Mouse (Mus musculus): ENCODE results near the gene Zscan21. TPM values are rescaled to one million over a fixed set of nuclear protein-coding genes. Genes with fewer than 3 reads are reported as not detected.

The Zscan21 gene
- total RNA-seq, 4 experiments from 2014 or later: 14.3 to 17.0 (median 15.2) TPM

DNA sequence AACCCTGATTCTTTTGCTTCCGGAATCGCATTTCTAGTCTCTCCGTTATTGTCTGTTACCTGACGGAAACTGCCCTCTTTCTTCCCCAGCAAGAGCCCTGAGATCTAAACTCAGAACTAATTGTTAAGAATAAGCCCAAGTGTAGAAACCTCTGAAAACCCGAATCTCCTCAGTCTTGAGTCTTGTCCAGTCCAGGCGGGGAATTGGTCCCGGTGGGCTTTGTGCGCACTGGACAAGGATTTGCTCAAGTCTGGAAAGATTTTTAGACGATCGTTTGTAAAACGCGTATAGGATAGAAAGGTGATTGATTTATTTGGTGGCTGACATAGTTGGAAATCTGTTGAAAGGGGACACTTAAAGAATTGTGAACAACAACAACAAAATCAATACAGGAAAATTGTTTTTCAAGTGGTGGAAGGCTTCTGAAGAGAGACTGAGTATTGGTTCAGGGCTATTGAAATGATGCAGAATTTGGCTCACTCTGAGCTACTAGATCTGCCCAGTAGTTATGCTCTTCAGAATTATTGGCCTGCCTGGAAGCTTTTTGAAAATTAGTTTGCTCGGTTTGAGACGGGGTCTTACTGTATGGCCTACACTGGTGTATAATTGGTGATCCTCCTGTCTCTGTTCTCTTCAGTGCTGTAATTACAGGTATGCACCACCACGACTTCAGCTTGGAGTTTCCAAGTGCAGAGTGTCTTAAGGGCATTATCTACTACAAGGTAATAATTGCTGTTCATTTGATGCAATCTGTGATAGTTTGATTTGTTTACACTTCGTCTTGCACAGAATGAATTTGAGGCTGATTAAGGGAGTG lies 704 bp downstream of the Zscan21 start:
- no peak for DNase-seq (ENCODE audit: low spot score in 2 of 2)

DNA sequence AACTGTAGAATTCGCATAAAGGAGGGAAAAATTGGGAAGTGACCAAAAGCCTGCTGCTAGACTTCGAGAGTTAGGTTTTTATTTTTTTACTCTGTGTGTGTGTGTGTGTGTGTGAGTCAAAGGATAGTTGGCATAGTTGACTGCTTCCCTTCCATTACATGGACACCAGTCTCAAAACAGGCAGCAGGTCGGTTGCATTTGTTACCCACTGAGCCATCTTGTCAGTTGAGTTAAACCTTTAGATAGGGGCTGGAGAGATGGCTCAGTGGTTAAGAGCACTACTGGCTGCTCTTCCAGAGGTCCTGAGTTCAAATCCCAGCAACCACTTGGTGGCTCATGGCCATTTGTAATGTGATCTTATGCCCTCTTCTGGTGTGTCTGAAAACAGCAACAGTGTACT lies 1.3 kb downstream of the Zscan21 start:
- no peak for DNase-seq (ENCODE audit: low spot score in 2 of 2)

- DNase-seq (ENCODE audit: low spot score in 2 of 2): no peak
These were observed 15.8 kb downstream of the Zscan21 start for GRCm38 (mm10) chr5:138132425-138133064.

- no peak for DNase-seq (ENCODE audit: low spot score in 2 of 2)
These were observed 20.6 kb downstream of the Zscan21 start for GRCm38 (mm10) chr5:138137257-138137656.

DNA sequence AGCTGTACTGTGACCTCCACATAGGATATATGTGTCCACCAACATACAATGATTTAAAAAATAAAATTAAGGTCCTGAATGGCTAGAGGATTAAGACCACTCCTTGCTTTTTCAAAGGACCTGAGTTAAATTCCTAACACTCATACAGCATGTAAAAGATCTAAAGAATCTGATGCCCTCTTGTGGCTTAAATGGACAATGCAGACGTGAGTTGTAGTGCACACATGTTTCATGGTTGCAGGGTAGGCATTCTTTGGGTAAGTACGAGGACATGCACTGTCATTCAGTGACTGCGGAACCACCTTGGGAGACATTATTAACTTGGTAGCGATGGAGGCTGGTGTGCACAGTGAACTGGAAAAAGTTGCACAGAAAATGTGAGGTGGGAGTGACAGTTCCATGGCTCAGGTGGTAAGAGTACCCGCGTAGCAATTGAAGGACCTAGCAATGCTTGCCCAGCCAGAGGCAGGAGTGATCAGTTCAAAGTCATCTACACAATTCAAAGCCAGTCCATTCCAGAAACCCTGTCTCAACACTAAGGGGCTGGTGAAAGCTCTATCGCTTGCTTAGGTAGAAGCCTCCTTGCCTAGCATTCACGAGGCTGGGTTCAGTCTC lies 21.3 kb downstream of the Zscan21 start:
- DNase-seq (ENCODE audit: low spot score in 2 of 2): no peak

- DNase-seq (ENCODE audit: low spot score in 2 of 2): no peak
These were observed 21.9 kb downstream of the Zscan21 start for GRCm38 (mm10) chr5:138138585-138138984.

GRCm38 (mm10) chr5:138154390-138154789 lies 37.7 kb downstream of the Zscan21 start:
- no peak for DNase-seq (ENCODE audit: low spot score in 2 of 2)

DNA sequence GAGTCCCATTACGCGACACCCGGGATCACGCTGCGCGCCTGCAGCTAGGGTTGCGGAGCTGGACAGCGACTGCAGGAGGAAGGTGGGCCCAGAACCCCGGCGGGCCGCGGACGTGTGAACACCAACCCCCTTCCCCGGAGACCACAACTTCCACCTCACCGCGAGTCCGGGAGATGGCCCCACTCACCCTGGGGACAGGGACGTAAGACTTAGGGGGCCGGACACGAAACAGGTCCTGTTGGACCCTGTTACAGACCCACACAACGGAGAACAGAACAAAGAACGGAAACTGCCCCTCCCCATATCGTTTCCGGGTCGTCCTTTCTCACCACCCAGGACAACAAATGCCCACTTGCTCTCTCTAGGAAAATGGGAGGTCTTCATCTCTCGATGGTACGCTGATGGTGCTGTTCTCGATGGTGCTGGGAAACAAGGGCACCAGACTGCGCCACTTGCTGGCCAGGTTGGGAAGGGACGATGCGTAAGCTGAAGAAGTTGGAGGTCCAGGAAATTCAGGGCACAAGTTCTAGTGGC lies 38.8 kb downstream of the Zscan21 start, which contains the start of gene Zfp113:
Gene Zfp113 (minus strand): TSS at position 302 of the 534 bp plus-strand sequence.
- peak; percentile 75 to 82 for DNase-seq (ENCODE audit: low spot score in 2 of 2)

- no peak for DNase-seq (ENCODE audit: low spot score in 2 of 2)
These were observed 43.6 kb downstream of the Zscan21 start for GRCm38 (mm10) chr5:138160224-138160762.

DNA sequence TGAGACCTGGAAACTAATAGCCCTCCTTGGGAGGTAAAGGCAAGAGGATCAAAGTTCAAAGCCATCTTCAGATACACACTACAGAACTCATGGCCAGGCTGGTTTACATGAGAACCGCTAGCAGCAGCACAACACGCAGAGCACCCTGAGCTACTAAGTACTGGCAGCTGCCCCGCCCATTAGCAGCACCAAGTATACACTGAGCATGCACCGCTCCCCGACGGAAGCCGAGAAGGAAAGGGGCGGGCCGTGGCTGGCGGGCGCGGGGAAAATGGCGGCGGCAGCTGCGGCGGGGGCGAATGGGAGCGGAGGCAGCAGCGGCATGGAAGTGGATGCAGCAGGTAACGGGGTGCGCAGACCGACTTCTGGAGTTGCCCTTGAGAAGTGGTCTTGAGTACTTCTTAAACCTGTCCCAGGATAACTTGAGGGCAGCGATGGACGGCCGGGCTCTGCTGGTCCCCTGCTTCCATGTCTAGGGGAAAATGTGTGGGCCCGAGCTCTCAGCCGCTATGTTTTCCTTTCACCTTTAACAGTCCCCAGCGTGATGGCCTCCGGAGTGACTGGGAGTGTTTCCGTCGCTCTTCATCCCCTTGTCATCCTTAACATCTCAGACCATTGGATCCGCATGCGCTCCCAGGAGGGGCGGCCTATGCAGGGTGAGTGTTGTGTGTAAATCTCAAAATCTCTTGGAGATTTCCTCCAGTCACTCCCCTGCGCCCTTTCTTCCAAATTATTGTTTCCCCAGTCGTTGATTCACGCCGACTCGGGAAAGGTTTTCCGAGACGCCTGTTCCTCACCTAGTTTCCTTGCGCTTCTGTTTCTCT lies 44.4 kb downstream of the Zscan21 start, which contains the start of gene Cops6:
Gene Cops6 (plus strand): TSS at position 230 of the 824 bp plus-strand sequence.
- peak; percentile 84 to 87 for DNase-seq (ENCODE audit: low spot score in 2 of 2)

DNA sequence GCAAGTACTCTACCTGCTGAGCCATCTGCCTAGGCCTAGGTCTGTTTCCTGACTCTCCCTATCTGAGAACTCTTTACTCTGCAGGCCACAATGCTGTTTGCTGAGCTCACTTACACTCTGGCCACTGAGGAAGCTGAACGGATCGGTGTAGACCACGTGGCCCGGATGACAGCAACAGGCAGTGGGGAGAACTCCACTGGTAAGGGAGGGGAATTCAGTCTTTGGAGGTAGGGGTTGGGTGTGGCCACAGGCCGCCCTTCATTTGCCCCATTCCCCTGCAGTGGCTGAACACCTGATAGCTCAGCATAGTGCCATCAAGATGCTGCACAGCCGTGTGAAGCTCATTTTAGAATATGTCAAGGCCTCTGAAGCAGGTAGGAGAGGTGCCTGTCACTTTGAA lies 46.3 kb downstream of the Zscan21 start:
- no peak for DNase-seq (ENCODE audit: low spot score in 2 of 2)

DNA sequence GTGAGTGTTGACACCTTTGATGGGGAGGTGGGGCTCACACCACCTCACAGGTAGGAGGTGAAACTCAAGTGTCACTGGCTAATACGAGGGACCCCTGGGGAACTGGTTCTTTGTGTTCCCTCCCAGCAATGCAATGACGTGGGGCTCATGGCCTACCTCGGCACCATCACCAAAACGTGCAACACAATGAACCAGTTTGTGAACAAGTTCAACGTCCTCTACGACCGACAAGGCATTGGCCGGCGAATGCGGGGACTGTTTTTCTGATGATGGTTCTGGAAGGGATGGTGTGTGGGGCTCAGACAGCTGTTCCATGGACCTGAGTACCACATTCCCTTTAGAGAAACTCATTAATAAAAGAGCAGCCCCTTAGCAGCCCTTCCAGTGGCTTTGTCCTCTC lies 46.9 kb downstream of the Zscan21 start:
- no peak for DNase-seq (ENCODE audit: low spot score in 2 of 2)

DNA sequence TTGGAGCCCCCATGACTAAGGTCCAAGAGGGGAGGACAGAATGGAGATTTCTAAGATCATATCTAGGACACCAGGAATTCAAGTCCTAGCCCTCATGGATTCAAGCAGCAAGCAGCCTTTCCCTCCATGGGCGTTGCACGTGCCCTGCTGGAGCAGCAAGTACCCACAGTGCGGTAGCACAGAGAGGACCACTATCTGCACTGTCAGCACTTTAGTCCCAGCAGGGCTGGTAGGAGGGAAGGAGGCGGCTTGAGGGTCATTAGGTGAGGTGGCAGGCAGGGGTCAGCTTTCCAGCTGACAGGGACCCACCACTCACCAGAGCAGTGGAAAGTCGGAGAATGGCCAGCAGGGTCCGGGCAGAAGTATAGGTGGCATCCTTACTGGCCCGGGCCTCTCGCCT lies 48.9 kb downstream of the Zscan21 start:
- DNase-seq (ENCODE audit: low spot score in 2 of 2): no peak

- DNase-seq (ENCODE audit: low spot score in 2 of 2): peak; percentile 89 to 94
These were observed 54.3 kb downstream of the Zscan21 start for GRCm38 (mm10) chr5:138170936-138171561.

DNA sequence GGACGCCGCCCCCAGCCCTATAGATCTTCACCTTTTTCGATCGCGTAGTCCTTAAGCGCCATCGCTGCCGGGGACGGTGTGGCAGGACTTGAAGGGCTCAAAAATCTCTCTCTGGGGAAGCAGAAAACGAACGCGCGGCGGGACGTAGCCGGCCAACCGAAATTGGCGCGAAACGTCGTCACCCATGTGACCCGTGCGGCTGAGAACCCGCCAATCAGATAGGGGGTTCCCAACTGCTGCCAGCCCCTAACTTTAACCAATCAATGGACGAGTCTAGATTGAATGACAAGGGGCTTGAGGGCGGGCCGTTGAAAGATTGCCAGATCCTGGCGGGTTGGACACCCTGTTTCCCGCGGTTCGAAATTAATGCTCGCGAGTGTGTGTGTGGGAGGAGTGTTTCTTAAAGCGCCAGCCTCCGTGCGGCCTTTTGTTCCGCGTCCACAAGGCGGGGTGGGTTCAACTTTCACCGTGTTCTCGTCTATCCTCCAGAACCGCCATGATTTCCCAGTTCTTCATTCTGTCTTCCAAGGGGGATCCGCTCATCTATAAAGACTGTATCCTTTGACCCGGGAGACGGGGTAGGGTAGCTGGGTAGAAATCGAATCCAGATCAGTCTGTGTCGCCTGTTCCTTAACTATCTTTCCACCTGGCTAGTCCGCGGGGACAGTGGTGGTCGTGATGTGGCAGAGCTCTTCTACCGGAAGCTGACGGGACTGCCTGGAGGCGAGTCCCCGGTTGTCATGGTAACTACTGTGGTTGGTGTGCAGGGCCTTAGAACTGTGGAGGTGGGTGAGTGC lies 55.2 kb downstream of the Zscan21 start, which contains the start of the genes Ap4m1 and Mcm7:
Gene Ap4m1 (plus strand): TSS at position 308 of the 797 bp plus-strand sequence.
Gene Mcm7 (minus strand): TSS at position 728 of the 797 bp plus-strand sequence.
- DNase-seq (ENCODE audit: low spot score in 2 of 2): peak; percentile 97 to 98

GRCm38 (mm10) chr5:138173217-138173616 lies 56.5 kb downstream of the Zscan21 start:
- no peak for DNase-seq (ENCODE audit: low spot score in 2 of 2)

Measured in gastrocnemius, adult 8-10 months (tissue).